Mouse (Mus musculus): ENCODE measurements around the gene Cxcl16. TPM values are rescaled to one million over a fixed set of nuclear protein-coding genes. Genes with fewer than 3 reads are reported as not detected.
A peak's percentile ranks its signal among the peaks of the same experiment; 100 is the strongest.

Cxcl16 gene
- total and polyA plus RNA-seq, 2 experiments, result 5.7 to 10.2 TPM

DNA sequence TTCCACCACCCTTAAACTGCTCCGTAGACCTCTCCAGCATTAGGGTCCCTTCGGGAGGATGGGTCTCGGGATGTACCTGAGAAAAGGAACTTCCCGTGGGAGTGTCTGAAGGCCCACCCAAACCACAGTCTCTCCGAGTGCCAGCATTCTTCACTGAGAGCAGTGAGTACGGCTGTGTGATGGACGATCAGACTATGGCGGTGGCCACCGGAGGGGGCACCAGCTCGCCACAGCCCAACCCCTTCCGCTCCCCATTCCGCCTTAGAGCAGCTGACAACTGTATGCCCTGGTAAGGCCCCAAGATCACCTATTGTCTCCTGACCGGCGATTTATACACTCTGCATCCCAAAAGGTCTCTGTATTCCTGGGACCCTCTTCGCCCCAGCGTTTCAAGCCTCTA is 5.4 kb upstream of the Cxcl16 start:
- H3K27me3 ChIP-seq (ENCODE audit: control insufficient read depth, insufficient read depth, low read length), result no peaks in the 10 kb centered on the region
- peaks cover 4% of the 10 kb centered on the region for H3K4me1 ChIP-seq (ENCODE audit: control insufficient read depth, insufficient read depth, low read length)
- no peak overlapping the region for H3K4me3 ChIP-seq (ENCODE audit: insufficient read depth, low read depth, low read length)
- H3K27ac ChIP-seq (replicated peaks; ENCODE audit: insufficient read depth, low read depth, low read length), result no peak overlapping the region
- no peaks in the 10 kb centered on the region for H3K36me3 ChIP-seq (ENCODE audit: control insufficient read depth, insufficient read depth, low read length)
- H3K79me2 ChIP-seq (ENCODE audit: control insufficient read depth, insufficient read depth, low read length), result no peaks in the 10 kb centered on the region
- WGBS, result 61% methylated on average over 16 of the region's 16 CpGs
- TF ChIP-seq CTCF (IDR thresholded peaks at IDR 0.05; ENCODE audit: low read depth, low read length), result no peak
- TF ChIP-seq POLR2A (IDR thresholded peaks at IDR 0.05; ENCODE audit: extremely low read depth, insufficient read depth, low read length), result no peak
- no peak overlapping the region for H3K9ac ChIP-seq (ENCODE audit: low read depth, low read length)
- DNase-seq (ENCODE audit: extremely low read depth, low read depth, low spot score), result no peak

DNA sequence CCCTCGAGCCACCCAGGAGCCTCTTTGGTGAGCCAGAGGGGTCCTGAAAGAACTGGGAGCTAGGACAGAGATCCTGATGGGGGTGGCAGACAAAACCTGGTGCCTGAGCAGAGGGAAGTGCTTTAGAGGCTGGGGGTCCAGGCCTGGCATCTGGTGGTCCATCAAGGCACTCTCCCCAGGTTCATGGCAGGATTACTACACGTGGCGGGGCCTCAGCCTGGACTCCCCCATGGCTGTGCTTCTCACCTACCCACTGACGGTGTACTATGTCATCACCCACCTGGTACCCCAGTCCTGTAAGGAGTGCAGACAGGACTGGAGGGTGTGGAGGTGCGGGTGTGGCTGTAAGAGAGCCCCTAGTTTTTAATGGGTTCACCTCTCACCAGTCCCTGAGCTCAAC is 4.2 kb upstream of the Cxcl16 start:
- Histone ChIP-seq H3K4me3 (ENCODE audit: insufficient read depth, low read depth, low read length) (no peak overlapping the region), H3K79me2 (ENCODE audit: control insufficient read depth, insufficient read depth, low read length) (no peaks in the 10 kb centered on the region), H3K4me1 (ENCODE audit: control insufficient read depth, insufficient read depth, low read length) (peaks cover 3% of the 10 kb centered on the region), H3K27me3 (ENCODE audit: control insufficient read depth, insufficient read depth, low read length) (no peaks in the 10 kb centered on the region), H3K36me3 (ENCODE audit: control insufficient read depth, insufficient read depth, low read length) (no peaks in the 10 kb centered on the region), H3K27ac (replicated peaks; ENCODE audit: insufficient read depth, low read depth, low read length) (no peak overlapping the region), H3K9ac (ENCODE audit: low read depth, low read length) (no peak overlapping the region)
- DNase-seq (ENCODE audit: extremely low read depth, low read depth, low spot score), result no peak
- 88% methylated on average over 5 of the region's 5 CpGs for WGBS
- TF ChIP-seq CTCF (IDR thresholded peaks at IDR 0.05; ENCODE audit: low read depth, low read length), result no peak
- TF ChIP-seq POLR2A (IDR thresholded peaks at IDR 0.05; ENCODE audit: extremely low read depth, insufficient read depth, low read length), result no peak

DNA sequence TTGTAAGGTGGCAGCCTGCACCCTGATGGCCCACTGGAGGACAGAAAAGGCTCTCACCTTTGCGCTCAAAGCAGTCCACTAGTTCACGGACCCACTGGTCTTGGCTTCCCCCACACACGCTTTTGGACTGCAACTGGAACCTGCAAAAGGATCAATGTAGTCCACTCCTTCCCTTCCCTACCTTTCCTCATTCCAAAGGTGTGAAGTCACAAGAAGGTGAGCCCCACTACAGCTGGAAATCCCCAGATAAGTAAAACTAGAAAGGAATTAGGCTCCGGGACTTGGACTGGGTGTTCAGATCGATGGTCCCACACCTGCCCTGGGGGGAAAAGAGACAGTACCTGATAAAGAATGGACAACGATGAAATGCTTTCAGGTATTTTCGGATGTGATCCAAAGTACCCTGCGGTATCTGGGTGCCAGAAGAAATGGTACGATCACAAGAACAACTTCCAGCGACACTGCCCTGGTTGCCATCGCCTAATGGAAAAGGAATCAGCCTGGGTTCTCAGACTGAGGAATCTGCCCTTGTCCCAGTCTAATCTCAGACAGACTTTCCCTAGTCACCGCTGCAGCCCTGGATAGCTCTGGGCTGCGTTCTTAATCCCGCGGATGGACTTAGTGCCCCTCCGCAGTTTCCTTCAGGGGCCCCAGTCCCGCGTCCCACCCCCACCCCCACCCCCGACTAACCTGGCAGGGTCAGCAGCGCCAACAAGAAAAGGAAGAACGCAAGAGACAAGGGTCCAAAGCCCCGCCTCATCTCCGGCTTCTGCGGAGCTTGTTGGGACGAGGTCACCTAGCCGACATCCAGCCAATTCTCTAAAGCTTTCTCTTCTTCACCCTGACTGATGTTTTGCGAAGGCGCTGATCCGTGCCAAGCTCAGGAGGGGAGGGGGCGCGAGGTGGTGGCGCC is 840 bp downstream of the Cxcl16 start, which contains the start of gene Zmynd15:
Zmynd15 (plus strand) TSS at position 746 of the 913 bp plus-strand sequence.
- H3K79me2 ChIP-seq (ENCODE audit: control insufficient read depth, insufficient read depth, low read length), result no peaks in the 10 kb centered on the region
- TF ChIP-seq POLR2A (IDR thresholded peaks at IDR 0.05; ENCODE audit: extremely low read depth, insufficient read depth, low read length) (no peak), CTCF (IDR thresholded peaks at IDR 0.05; ENCODE audit: low read depth, low read length) (no peak)
- H3K27me3 ChIP-seq (ENCODE audit: control insufficient read depth, insufficient read depth, low read length), result no peaks in the 10 kb centered on the region
- peak within 1 kb of the TSS; percentile 79 for H3K9ac ChIP-seq (ENCODE audit: low read depth, low read length)
- peaks cover 2% of the 10 kb centered on the region; the same call in 1 of the 2 replicates for H3K4me1 ChIP-seq (ENCODE audit: control insufficient read depth, insufficient read depth, low read length)
- no peaks in the 10 kb centered on the region for H3K36me3 ChIP-seq (ENCODE audit: control insufficient read depth, insufficient read depth, low read length)
- WGBS, result 18% methylated on average over 32 of the region's 32 CpGs
- peak within 1 kb of the TSS; percentile 59 for H3K27ac ChIP-seq (replicated peaks; ENCODE audit: insufficient read depth, low read depth, low read length)
- DNase-seq (ENCODE audit: extremely low read depth, low read depth, low spot score), result no peak
- peak within 1 kb of the TSS; percentile 76 for H3K4me3 ChIP-seq (ENCODE audit: insufficient read depth, low read depth, low read length)

DNA sequence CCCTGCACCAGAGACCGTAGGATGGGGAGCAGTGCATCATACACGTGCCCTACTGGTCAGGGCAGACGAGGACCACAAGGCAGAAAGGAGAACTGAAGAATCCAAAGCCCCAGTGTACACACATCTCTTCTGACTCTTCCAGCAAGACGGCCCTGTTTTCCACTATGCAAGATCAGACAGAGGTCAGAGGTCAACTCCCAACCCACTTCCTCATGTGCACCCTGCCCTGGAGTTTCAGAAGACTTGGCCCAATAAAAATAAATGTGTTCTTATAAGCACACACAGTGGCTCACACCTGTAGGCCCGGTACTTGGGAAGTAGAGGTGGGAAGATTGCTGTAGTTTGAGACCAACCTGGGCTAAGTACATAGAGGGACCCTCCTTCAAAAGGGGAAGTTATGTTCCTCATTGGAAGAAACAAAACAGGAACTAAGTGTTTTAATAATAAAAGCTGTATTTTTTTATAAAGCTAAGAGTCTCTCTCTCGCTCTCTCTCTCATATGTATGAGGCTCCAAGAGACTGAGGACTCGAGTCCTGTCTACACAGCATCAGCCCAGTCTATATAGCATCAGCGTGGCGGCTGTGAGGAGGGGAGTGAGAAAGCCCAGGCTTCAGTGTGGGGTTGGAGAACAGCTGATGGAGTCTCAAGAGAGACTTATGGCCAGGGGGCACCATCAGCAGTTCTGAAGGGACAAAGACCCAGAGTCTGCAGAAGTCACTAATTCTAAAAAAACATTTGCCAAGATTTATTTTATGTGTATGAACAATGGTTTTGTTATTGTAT is 6.3 kb downstream of the Cxcl16 start:
- Histone ChIP-seq H3K4me1 (ENCODE audit: control insufficient read depth, insufficient read depth, low read length) (no peaks in the 10 kb centered on the region), H3K9ac (ENCODE audit: low read depth, low read length) (no peak overlapping the region), H3K27ac (replicated peaks; ENCODE audit: insufficient read depth, low read depth, low read length) (0 out of 2 replicates have a peak overlapping the region, but pooled peaks have one; percentile 21), H3K27me3 (ENCODE audit: control insufficient read depth, insufficient read depth, low read length) (no peaks in the 10 kb centered on the region), H3K79me2 (ENCODE audit: control insufficient read depth, insufficient read depth, low read length) (no peaks in the 10 kb centered on the region), H3K4me3 (ENCODE audit: insufficient read depth, low read depth, low read length) (no peak overlapping the region), H3K36me3 (ENCODE audit: control insufficient read depth, insufficient read depth, low read length) (0 out of 2 replicates have a peak, but pooled peaks cover 2% of the 10 kb centered on the region)
- no peak for DNase-seq (ENCODE audit: extremely low read depth, low read depth, low spot score)
- TF ChIP-seq POLR2A (IDR thresholded peaks at IDR 0.05; ENCODE audit: extremely low read depth, insufficient read depth, low read length), result no peak
- TF ChIP-seq CTCF (IDR thresholded peaks at IDR 0.05; ENCODE audit: low read depth, low read length), result no peak
- 76% methylated on average over 9 of the region's 9 CpGs for WGBS

DNA sequence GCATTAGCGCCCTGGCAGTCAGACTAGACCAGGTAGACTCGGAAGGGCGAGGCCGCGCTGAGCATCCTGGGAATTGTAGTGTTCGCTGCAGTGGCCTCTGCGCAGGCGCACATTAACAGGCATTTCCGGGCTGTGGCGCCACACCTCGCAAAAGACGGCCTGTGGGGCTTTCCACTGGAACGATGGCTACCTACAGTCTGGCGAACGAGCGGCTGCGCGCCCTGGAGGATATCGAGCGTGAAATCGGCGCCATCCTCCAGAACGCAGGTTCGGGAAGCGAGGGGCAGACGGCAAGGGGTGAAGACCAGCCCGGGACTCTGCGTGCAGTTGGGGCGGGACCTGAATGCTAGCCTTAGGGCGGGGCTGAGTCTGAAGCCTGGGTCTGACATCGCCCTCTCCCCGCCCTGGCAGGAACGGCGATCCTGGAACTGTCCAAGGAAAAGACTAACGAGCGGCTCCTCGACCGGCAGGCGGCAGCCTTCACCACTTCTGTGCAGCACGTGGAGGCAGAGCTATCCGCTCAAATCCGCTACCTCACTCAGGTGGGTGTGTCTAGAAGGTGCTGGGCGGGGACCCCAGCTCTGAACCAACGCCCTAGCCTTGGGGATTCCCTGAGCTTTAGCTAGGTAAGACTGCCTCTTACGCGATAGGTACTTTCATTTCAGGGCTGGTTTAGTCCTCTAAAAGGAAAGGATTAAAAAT is 7.8 kb downstream of the Cxcl16 start, which contains the start of gene Med11:
Med11 (plus strand) TSS at position 123 of the 702 bp plus-strand sequence.
- peak; percentile 93 for DNase-seq (ENCODE audit: extremely low read depth, low read depth, low spot score)
- WGBS, result under 1% methylated on average over 46 of the region's 46 CpGs
- Histone ChIP-seq H3K9ac (ENCODE audit: low read depth, low read length) (peak within 1 kb of the TSS; percentile 88), H3K4me3 (ENCODE audit: insufficient read depth, low read depth, low read length) (peak within 1 kb of the TSS; percentile 82), H3K4me1 (ENCODE audit: control insufficient read depth, insufficient read depth, low read length) (no peaks in the 10 kb centered on the region), H3K27me3 (ENCODE audit: control insufficient read depth, insufficient read depth, low read length) (no peaks in the 10 kb centered on the region), H3K79me2 (ENCODE audit: control insufficient read depth, insufficient read depth, low read length) (no peaks in the 10 kb centered on the region), H3K36me3 (ENCODE audit: control insufficient read depth, insufficient read depth, low read length) (0 out of 2 replicates have a peak, but pooled peaks cover 2% of the 10 kb centered on the region), H3K27ac (replicated peaks; ENCODE audit: insufficient read depth, low read depth, low read length) (peak within 1 kb of the TSS; percentile 94)
- peak; percentile 28; the same call in 1 of the 2 replicates for TF ChIP-seq POLR2A (IDR thresholded peaks at IDR 0.05; ENCODE audit: extremely low read depth, insufficient read depth, low read length)
- TF ChIP-seq CTCF (IDR thresholded peaks at IDR 0.05; ENCODE audit: low read depth, low read length), result peak; percentile 95
